Mouse (Mus musculus) liver, embryonic 14 days (tissue): Measurements from ENCODE around the gene C130050O18Rik. TPM values are rescaled to one million over a fixed set of nuclear protein-coding genes. Genes with fewer than 3 reads are reported as not detected.

ENCODE experiments used
- polyA plus RNA-seq: library from polyadenylated mRNA; depleted of rRNA; stranded (reverse); fragments of >200 nt; gene quantifications from 2 replicates; pipeline ENCODE4 v1.2.3, GENCODE M21; 2012; rRNA removed

C130050O18Rik gene
- polyA plus RNA-seq, result 0.68 and 1.0 TPM in 2 replicates

DNA sequence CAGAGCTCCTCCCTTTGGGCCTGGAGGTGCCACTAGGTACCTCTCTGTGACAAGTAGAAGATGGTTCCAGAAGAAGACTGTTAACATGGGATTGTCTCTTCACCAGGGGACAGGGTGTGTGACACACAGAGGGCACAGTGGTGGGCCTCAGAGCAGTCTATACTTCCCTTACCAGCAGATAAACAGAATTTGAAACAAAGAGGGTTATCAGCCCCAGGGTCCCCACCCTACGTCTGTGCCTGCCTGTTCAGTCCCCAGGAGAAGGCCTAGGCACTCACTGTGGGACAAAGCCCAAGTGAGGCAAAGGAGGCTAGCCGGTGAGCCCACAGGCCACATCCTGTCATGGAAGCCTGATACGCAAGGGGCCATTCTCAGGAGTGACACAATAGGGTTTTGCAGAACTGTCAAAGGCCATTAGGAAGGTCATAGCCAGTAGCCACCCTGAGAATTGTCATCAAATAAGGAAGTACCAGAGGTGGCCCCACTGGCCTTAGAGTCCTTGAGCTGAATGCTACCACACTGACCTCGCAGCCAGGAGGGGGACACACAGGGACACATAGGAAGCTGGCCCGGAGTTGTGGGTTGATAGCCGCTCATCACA lies at the start of gene C130050O18Rik:
TSS of gene C130050O18Rik (plus strand) at position 480 of the 601 bp plus-strand sequence.

DNA sequence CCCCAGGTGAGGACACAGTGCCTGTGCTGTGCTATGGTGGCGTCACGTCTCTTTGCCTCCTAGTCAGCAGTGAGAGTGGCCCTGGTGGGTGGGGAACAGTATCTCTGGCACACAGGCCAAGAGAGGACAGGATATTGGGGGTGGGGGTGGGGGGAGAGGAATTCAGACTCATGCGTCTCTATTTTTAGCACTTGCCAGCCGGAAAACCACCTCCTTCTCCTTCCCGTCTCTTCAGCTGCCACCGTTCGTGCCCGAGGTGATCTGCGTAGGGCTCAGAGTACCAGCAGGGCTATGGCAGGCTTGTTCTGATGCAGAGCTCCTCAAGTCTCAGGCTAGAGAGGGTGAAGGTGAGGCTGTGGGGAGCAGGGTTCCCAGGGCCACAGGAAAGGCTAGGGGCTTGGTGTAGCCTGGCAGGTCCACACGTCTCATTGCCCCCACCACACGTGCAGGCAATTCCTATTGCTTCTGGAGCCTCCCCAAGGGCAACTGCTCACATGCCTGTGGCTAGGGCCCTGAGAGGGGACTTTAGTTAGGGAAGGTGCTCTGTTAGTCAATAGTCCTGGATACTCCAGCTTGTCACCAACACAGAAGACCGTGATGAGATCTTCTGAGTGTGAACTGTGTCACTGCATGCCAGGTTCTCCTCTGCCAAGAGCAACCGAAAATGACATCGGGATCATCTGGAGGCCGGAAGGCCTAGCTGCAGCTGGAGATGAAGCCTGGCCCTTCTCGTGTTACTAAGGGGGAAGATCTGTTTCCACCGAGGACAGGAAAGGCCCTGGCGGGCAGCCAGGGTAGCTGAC lies 27.4 kb upstream of the C130050O18Rik start, which contains the start of gene Gpr146:
TSS of gene Gpr146 (plus strand) at position 230 of the 803 bp plus-strand sequence.

DNA sequence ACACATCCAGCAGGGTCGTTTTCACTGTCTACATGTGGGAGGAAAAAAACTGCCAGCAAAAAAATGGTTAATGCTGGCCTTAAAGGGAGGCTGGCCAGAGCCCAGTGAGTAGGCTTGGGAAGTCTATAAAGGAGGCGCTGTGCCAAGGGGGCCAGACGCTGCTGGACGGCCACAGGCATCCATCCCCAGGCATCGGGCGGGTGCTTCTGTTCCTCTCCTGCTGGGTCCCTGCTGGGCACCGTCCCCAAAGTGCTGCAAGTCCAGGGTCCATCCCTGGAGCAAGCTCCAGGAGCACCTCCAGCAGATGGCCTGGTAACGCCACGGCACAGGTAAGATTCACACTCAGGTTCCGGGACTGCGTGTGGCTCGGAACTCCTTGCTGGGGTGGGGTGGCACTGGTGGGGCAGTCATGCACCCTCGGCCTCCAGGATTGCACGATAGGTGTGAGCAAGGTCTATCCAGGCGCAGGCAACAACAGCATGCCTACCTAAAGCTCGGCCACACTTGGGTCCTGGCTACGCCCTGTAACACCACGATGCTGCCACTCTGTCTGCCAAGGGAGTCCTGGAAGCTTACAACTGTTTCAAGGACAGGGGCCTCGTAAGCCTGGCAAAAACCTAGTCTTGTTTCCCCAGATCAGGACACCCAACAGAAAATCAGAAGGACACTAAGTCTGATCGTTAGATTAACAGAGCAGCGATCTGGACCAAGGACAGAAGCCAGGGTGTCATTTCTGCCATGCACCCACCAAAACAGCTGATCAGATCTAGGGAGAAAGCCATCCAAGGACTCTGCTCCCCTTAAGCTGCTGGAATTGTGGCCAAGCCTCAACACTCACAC lies 18.2 kb downstream of the C130050O18Rik start, which contains the start of gene Gper1:
TSS of gene Gper1 (plus strand) at position 126 of the 840 bp plus-strand sequence.

DNA sequence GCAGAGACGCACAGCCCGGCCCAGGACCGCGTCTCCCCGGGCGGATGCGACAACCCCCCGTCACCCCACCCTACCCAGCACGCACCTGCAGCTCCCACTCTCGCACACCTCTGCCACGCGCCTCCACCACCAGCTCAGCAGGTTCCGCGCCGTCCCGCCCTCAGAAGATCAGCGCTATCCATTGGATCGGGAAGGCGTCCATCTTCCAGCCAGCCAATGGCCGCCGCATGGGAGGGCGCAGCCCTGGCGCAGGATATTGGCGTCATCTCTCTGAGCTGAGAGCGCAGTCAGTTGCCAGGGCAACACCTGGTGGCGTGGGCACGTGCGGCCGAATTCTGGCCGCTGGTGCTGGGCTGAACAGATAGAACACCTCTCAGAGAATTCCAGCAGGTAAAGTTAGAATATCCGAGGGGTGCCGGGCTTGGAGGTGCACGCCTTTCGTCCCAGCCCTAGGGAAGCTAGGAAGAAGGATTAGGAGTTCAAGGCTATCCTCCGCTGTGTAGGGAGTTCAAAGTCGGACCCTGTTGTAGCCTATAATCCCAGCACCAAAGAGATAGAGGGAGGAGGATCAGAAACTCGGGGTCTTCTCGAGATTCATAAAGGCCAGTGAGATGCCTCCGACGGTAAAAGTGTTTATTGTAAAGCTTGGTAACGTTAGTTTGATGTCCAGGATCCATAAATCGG lies 55.4 kb downstream of the C130050O18Rik start, which contains the start of gene 3110082I17Rik:
TSS of gene 3110082I17Rik (minus strand) at position 144 of the 684 bp plus-strand sequence.

Other genes starting within 250 kb of the C130050O18Rik start
- 16.0 and 18.4 TPM in 2 replicates for gene Sun1, start 204.6 kb upstream of the C130050O18Rik start, polyA plus RNA-seq
- gene Get4, start 153.0 kb upstream of the C130050O18Rik start, polyA plus RNA-seq, result 54.0 and 62.4 TPM in 2 replicates
- gene Adap1, start 79.7 kb upstream of the C130050O18Rik start, polyA plus RNA-seq, result 2.7 and 4.0 TPM in 2 replicates
- 20.6 and 26.3 TPM in 2 replicates for gene Cox19, start 53.9 kb upstream of the C130050O18Rik start, polyA plus RNA-seq
- 0.10 TPM in 1 of 2 replicates, not detected in the other for gene Cyp2w1, start 52.7 kb upstream of the C130050O18Rik start, polyA plus RNA-seq
- gene Gpr146, start 27.6 kb upstream of the C130050O18Rik start, polyA plus RNA-seq, result 12.0 and 14.9 TPM in 2 replicates
- 0.03 and 0.09 TPM in 2 replicates for gene Gper1, start 17.9 kb downstream of the C130050O18Rik start, polyA plus RNA-seq
- gene 3110082I17Rik, start 55.2 kb downstream of the C130050O18Rik start, polyA plus RNA-seq, result 11.8 and 12.1 TPM in 2 replicates
- gene Zfand2a, start 79.3 kb downstream of the C130050O18Rik start, polyA plus RNA-seq, result 3.0 and 3.6 TPM in 2 replicates
- gene Uncx, start 138.2 kb downstream of the C130050O18Rik start, polyA plus RNA-seq, result not detected in 2 replicates